Mouse (Mus musculus) heart, adult 8-10 months (tissue): ENCODE measurements around the gene Eci2. TPM values are rescaled to one million over a fixed set of nuclear protein-coding genes. Genes with fewer than 3 reads are reported as not detected.
"Not testable (repeated sequence)": the region's sequence is repeated elsewhere in the genome, so short reads cannot be mapped to it uniquely, and the experiment has no call there.

Experiments used
- DNase-seq: peaks from one replicate; pipeline ENCODE4 v3.0.0; 2022; ENCODE audit warnings: low spot score
- total RNA-seq, 4 experiments: library from RNA; stranded (reverse); gene quantifications; 2 replicates each; pipeline ENCODE4 v1.2.4; 2022

Eci2 gene
- 100 to 1,000 TPM; 234 to 273 (median 251) TPM for total RNA-seq

GRCm38 (mm10) chr13:35026879-35027278 is at the start of gene Eci2:
TSS of gene Eci2 (minus strand) at chr13:35027096.
- no peak for DNase-seq

GRCm38 (mm10) chr13:35074862-35075261 is 48.0 kb upstream of the Eci2 start:
- no peak for DNase-seq

DNA sequence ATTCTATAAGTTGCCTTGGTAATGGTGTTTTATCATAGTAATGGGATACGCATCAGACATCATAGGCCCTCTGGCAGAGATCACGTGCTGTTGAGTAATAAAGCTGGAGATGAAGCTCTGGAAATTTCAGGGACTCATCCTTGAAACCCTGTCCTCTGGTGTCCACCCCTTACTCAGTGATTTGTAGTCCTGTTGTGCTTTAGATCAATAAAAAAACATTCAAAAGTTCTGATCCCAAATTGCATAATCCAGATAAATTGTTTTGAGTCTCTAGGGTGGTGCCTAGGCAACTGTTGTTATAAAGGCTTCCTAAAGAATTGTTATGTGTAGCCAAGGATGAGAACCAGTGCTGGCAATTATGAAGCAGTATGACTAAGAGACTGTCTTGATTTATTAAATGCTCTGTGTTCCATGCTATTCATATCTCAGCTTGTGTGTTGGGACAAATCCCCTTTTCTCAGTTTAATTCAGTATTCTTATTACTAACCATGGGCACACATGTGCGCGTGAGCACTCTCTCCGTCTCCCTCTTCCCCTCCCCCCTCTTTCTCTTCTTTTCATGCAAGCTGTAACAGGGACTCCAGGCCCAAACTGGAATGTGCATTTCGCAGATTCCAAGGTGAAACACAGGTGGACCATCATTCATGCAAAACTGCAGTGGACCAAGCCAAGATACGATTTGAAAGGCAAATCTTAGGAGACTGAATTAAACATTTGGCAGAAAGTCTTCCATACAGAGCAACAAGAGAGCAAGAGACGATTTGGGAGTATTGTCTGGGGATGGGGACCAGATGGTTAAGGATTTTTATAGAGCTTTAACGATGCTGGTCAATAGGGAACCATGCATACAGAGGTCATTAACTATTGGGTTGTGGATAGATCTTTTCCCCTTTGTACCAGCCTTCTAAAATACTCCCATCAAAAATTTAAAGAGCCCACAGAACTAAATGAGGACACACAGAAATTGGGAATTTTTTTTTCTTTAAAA is 43.9 kb upstream of the Eci2 start:
- DNase-seq = no peak

DNA sequence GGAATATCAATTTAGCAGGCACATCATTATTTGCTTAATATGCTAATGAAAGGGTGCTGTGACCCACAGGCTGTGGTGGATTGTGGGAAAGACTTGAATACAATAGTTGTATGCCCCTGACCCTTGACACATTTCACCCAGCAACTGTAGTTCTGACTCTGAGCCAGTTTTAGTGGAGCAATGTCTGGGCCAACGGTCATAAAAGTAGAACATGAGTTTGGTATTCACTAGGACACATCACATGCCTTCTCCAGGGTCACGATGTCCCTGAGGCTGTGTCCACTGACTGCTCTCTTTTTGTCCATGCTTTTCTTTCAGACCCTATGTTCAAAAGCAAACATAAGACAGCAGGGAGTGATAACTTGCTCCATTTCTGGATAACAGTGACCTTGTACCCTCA is 40.2 kb upstream of the Eci2 start:
- peak; percentile 35 for DNase-seq

GRCm38 (mm10) chr13:35066033-35066432 is 39.1 kb upstream of the Eci2 start:
- no peak for DNase-seq

DNA sequence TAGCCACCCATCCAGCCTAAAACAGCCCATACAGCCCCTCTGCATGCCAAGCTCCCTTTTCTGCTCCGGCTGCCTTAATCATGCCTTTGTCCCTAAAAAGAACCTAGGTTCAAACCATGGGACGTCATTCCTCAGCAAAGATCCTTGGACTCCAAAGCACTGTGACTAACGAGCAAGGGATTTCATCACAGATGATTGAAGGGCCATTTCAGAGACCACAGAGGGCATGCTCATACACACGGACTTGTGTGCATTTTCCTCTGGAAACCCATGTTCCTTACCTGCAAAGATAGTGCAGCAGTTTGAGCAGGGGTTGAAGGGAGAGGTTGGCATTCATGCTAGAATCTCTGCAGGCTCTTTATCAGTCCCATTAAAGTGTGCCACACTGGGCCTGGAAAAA is 37.5 kb upstream of the Eci2 start:
- DNase-seq = no peak

- no peak for DNase-seq
Measured at GRCm38 (mm10) chr13:35058145-35058544, 31.2 kb upstream of the Eci2 start.

- no peak for DNase-seq
Measured at GRCm38 (mm10) chr13:35036486-35036885, 9.6 kb upstream of the Eci2 start.

GRCm38 (mm10) chr13:35035731-35036130 is 8.8 kb upstream of the Eci2 start:
- DNase-seq = no peak

GRCm38 (mm10) chr13:35033571-35033970 is 6.7 kb upstream of the Eci2 start:
- no peak for DNase-seq

- DNase-seq = no peak
Measured at GRCm38 (mm10) chr13:35031684-35032082, 4.8 kb upstream of the Eci2 start.

GRCm38 (mm10) chr13:35030979-35031683 is 4.2 kb upstream of the Eci2 start:
- no peak for DNase-seq

DNA sequence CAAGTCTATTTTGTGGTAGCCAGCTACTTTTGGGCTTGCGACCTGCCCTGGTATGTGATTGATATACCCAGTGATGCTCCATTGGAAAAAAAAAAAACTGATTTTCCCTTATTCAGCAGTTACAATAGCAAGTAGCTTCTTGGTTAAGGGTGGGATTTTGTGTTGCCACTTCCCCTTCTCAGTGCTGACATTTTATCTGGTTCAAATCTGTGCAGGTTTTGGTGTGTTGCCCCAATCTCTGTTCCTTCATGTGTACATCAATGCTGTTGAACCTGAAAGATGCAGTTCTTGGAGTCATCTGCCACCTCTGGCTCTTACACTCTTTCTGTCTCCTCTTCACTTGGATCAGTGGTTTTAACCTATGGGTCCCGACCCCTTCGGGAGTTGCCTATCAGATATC is 1.5 kb upstream of the Eci2 start:
- no peak for DNase-seq

GRCm38 (mm10) chr13:35023401-35023800 is 3.5 kb downstream of the Eci2 start:
- not testable (repeated sequence) for DNase-seq

DNA sequence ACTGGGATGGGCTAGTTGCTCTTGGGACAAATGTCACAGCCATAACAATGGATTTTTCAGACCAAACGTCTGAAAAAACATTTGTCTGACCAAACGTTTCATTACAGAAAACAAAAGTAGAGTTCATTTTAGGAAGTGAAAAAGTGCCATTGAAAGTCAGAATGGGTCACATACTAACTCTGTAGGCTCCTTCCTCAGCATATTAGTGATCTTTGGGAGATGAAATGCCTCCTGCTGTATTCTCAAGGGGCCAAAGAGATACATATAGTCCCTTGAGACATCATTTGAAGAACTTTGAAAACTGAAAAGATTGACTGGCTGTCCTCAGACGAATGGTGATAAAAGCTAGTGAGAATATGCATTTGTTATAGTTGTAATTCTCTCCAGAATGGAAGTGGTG is 6.5 kb downstream of the Eci2 start:
- DNase-seq = no peak

- no peak for DNase-seq
Measured at GRCm38 (mm10) chr13:35018866-35019536, 7.9 kb downstream of the Eci2 start.

- DNase-seq = no peak
Measured at GRCm38 (mm10) chr13:35017392-35017791, 9.5 kb downstream of the Eci2 start.

- no peak for DNase-seq
Measured at GRCm38 (mm10) chr13:35016067-35016466, 10.8 kb downstream of the Eci2 start.

DNA sequence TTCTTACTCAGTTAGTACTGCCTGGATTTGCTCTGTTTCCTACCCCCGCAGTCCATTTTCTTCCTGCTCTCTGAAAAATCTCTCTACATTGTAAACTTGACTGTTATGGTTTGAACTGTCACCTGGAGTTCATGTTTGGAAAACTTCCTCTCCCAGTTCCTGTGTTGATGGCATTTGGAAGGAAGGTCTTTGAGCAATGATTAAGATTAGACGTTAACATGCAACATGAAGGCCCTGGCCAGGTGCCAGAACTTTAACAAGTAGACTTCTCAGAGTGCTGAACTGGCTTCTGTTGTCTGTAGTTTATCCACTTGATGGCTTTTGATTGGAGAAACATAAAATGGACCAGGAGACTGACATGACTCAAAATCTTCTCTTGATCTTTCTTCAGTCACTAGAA is 31.0 kb downstream of the Eci2 start:
- DNase-seq = no peak

DNA sequence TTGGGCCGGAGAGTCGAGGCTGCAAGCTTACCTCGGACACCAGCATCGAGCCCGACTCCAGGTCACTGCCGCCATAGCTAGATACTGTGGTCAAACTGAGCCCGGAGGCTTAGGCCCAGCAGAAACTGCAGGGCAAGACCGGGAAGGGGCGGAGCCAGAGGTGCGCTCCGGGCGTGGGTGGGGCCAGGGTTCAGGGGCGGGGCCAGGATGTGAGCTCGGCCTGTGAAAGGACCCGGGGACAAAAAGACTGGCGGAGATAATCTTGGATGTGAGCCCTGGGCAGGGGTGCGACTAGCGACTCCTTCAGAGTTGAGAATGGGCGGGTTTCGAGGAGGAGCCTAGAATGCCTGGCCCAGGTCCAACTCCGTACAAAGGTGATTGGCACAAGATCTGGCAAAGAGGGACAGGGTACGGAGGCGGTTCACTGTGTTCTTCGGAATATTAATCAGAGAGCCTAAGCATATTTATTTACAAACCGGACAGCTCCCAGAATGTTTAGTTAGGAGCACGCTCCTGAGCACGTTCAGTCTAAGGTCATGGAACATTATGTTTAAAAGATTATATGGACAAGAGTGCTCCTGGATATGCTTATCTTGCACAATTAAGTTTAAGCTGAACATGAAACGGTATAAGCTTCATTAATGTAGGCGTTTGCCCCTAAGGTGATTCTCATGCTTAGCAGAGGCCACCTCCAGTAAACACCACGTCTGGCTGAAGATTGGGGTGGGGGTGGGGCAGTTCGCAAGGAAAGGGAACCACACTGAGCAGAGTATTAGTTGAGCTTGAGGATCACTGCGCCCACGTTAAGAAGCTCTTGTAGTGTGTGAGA is 32.7 kb downstream of the Eci2 start:
- DNase-seq = peak; percentile 94

- no peak for DNase-seq
Measured at GRCm38 (mm10) chr13:34993595-34993982, 33.3 kb downstream of the Eci2 start.
